Mouse (Mus musculus): ENCODE results near the gene Ncs1.
A peak's percentile ranks its signal among the peaks of the same experiment; 100 is the strongest.

GRCm38 (mm10) chr2:31294985-31295384, 49.4 kb downstream of the Ncs1 start:
- TF ChIP-seq CTCF (IDR thresholded peaks at IDR 0.05; ENCODE audit: insufficient read depth, low read length) (peak; percentile 76), POLR2A (IDR thresholded peaks at IDR 0.05; ENCODE audit: borderline replicate concordance, extremely low read depth, low read depth, low read length) (no peak)

Data from lung, adult 2 months (tissue).